Mouse (Mus musculus) heart, postnatal 25 days (tissue): ENCODE measurements around the gene Ncstn. TPM values are rescaled to one million over a fixed set of nuclear protein-coding genes. Genes with fewer than 3 reads are reported as not detected.

ENCODE experiments used
- DNase-seq: peaks from one replicate; pipeline ENCODE4 v3.0.0; 2022; ENCODE audit warnings: low spot score
- intact Hi-C: fragments of 180-260 bp; cut with DNase I; formaldehyde crosslinking; loops from one replicate; pipeline ENCODE4 v1.15.1; 2025
- total RNA-seq, 2 experiments: library from RNA; stranded (reverse); gene quantifications; 2 replicates each; pipeline ENCODE4 v1.2.3; 2021

Gene Ncstn
- total RNA-seq, 2 experiments from 2014 or later: 42.8 to 44.4 TPM

DNA sequence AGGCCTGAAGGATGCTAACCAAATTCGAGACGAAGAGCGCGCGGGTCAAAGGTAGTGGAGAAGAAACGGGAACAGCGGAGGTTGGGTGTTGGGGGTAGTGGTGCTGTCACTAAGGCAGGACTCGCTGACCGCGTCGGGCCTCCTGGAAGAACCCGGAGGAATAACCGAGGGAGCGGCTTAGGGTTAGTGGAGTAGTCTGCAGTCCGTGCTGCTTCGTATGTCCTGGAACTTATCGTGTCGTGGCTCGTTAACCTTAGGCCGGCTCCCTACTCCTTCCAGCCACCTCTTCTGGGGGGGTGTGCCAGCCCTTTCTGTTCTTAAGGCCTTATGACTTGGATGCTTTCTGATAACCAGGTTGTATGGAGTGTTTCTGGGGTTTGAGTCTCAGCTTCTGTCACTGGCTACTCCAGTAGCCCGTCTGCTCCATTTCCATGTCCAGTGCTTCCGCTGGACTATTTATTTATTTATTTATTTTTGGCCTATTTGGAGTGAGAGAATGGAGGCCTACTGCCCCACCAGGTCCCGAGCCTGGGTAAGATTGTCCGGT lies 377 bp upstream of the Ncstn start:
- no peak for DNase-seq
- intact Hi-C loops: loop anchor here (1.0 to 5.0 kb wide), 2 partner anchors 44 to 293 kb away; partner anchors contain the start of genes Pex19 and Pigm

- intact Hi-C loops: no loop called here
- no peak for DNase-seq
These were observed 4.6 kb downstream of the Ncstn start for GRCm38 (mm10) chr1:172077981-172078380.

DNA sequence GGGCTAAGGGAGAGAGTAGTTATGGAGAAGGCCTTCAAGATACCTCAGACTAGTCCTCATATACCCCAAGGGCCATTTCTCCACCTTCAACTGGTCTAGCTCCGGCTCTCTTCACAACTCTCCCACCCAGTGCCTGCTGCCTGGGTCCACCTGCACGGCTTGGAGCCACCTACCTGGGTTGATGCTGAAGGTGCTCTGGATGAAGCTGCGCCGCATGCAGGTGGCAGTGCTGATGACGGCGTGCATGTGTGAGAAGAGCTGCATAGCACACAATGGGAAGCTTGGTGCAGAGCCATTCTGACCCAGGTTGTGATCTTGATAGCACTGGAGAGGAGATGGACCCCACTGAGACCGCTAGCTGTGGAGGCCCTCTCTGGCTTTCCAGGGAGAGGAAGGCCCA lies 10.0 kb downstream of the Ncstn start:
- intact Hi-C loops: no loop called here

GRCm38 (mm10) chr1:172071556-172071955 lies 11.0 kb downstream of the Ncstn start:
- DNase-seq: no peak

More for the DNA sequence above, 10.0 kb downstream of the Ncstn start:
- no peak for DNase-seq

GRCm38 (mm10) chr1:172070227-172070626 lies 12.4 kb downstream of the Ncstn start:
- intact Hi-C loops: no loop called here

More at GRCm38 (mm10) chr1:172071556-172071955, 11.0 kb downstream of the Ncstn start:
- intact Hi-C loops: no loop called here

DNA sequence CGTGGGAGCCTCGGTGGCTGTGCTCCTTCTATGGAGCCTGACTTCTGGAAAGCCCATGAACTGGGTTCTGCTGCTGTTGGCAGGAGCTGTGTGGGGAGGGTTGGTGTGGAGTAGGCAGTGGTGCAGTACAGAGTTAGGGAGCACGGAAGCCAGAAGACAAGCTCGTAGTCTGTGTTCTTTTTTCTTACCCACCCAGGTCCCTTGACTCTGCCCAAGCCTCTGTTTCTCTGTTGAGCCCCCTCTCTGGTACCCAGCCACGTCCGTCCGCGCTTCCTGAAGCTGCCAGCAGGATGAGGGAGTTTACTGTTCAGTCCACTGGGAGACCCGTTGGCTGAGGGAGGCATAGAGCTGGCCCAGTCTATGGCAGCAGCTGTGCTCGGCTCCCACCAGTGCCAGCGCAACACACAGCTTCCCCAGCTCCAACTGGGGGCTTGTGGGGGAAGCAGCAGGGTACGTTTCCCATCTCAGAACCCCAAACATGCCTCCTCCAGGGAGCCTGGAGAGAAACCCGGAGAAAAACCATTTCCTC lies 17.9 kb downstream of the Ncstn start:
- no peak for DNase-seq
- intact Hi-C loops: no loop called here

More at GRCm38 (mm10) chr1:172070227-172070626, 12.4 kb downstream of the Ncstn start:
- no peak for DNase-seq

- DNase-seq: no peak
These were observed 19.1 kb downstream of the Ncstn start for GRCm38 (mm10) chr1:172063291-172064023.

DNA sequence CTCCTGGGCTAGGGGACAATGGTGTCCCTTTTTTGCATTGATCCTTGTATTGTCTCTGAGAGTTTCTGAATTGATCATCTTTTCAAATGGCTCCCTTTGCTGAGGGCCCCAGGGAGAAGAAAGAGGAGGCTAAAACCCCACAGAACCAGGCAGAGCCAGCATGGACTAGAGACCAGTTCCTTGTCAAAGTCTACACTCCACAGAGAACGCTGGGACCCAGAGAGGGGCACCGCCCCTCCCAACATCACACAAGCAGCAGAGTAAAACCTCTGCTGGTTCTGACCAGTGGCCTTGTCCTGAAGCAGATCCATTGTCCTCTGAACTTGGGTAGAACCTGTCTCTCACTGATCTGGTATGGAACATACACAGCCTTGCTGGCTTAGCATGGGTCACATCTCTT lies 20.5 kb downstream of the Ncstn start:
- intact Hi-C loops: no loop called here
- no peak for DNase-seq

More at GRCm38 (mm10) chr1:172063291-172064023, 19.1 kb downstream of the Ncstn start:
- intact Hi-C loops: no loop called here

GRCm38 (mm10) chr1:172061217-172061616 lies 21.4 kb downstream of the Ncstn start:
- intact Hi-C loops: no loop called here
- DNase-seq: no peak

DNA sequence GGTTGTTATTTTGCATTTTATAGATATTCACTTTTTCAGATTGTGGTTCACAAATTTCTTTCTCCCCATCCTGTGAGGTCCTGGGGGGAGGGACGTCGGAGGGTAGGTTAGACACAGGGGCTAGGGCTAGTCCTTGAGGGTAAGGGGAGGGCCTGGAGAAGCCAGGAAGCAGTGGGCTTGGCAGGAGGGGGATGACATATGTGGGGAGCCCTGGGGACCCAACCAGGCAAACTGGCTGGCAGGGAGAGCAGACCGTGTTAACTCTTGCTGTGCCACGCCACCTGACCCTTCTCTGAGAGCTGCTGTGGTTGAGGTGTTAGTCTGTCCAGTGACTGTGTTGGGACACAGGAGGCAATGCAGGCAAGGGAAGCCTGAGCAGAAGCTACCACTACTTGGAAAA lies 21.9 kb downstream of the Ncstn start:
- intact Hi-C loops: no loop called here

GRCm38 (mm10) chr1:172058874-172059273 lies 23.7 kb downstream of the Ncstn start:
- no peak for DNase-seq
- intact Hi-C loops: no loop called here

More for the DNA sequence above, 21.9 kb downstream of the Ncstn start:
- DNase-seq: no peak

- DNase-seq: no peak
- intact Hi-C loops: no loop called here
These were observed 24.3 kb downstream of the Ncstn start for GRCm38 (mm10) chr1:172058321-172058720.

- DNase-seq: no peak
- intact Hi-C loops: no loop called here
These were observed 25.1 kb downstream of the Ncstn start, which contains the start of gene Nhlh1 for GRCm38 (mm10) chr1:172057491-172057921. Gene Nhlh1 (minus strand): TSS chr1:172057573.

DNA sequence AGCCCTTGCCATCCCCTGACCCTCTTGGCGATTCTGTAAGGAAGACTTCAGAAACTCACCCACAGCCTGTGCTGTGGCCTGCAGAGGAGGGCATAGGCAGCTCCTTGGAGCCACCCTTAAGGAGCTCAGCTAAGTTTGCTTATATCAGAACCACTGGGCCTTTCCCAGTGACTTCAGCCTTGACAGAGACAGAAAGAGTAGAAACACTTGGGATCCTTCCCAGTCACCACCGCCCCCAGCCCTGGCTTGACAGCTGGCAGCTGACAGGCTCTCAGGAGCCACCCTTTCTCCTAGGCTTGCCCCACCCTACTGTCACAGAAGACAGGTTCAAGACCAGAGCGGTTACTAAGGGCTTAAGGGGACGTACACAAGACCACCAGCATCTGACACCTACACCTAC lies 26.3 kb downstream of the Ncstn start:
- no peak for DNase-seq
- intact Hi-C loops: no loop called here

- no peak for DNase-seq
- intact Hi-C loops: no loop called here
These were observed 28.8 kb downstream of the Ncstn start for GRCm38 (mm10) chr1:172053541-172054440.

DNA sequence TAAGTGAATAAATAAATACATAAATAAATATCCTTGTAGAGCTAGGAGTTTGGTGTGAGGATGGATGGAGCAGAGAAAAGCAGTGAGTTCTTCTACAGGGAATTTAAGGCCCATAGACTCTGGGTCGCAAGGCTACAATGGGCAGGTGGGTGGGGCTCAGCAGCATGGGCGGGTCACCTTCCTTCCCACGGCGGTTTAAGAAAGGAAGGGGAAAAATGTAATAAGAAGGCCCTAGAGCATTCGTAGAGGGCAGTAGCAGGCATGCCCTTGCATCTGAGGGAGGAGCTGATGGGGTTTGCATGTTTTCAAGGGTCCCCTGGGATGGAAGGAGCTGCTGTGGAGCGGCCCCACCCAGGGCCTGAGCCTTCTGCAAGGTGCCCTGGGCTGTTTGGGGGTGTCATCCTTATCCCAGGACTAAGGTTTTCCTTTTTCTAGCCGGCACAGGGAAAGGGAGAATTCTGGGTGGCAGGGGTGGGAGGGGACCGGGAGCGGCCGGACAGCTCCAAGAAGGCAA lies 29.8 kb downstream of the Ncstn start:
- DNase-seq: no peak
- intact Hi-C loops: no loop called here

DNA sequence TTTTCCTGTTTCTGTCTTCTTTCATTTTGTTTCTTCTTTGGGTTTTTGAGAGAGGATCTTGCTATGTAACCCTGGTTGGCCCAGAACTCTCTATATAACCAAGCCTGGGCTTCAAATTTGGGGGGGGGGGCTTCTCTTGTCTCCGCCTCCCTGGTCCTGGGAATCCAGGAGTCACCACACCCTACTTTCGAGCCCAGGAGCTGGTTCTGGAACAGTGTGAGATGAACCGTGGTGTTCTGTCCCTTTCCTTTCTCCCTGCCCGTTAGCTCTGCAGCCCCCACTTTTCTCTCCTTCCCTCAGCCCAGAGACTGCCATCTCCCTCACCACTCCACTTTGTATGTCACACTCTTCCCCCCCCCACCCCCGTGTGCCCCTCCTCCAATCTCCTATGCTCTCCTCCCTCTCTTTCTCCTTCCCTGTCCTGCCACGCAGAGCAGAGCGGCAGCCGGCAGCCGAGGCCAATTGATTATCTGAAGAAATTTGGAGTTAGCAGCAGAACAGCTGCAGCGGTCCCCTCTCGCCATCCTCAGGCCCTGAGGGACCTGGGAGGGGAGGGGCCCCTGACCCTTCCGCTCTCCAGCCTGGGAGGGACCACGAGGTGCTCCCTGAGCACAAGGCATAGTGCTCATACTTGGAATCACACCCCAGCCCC lies 33.3 kb downstream of the Ncstn start:
- intact Hi-C loops: loop anchor here (10.0 kb wide), 1 partner anchor 196 kb away; no protein-coding TSS in a partner anchor
- no peak for DNase-seq

DNA sequence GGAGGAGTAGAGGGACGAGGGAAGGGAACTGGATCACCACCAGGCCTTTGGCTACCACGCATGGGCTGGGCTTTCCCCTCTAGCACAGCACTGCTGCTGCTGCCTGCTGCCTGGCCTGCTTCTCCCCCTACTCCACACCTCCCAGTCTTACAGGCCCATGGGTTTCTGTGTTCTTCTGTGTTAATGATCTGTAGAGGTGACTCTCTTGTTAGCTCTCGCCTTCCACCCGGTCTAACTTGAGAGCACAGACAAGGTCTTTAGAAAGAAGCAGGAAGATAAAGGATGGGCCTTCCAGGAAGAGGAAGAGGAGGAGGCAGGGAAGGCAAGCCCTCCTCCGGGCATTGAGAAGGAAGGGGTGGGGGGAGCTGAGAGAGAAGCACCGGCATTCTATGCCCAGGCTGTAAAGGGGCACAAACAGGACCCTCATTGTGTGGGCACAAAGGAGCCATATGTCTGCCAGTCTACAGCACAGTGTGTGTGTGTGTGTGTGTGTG lies 34.3 kb downstream of the Ncstn start:
- no peak for DNase-seq
- intact Hi-C loops: loop anchor here (10.0 kb wide), 1 partner anchor 197 kb away; no protein-coding TSS in a partner anchor

DNA sequence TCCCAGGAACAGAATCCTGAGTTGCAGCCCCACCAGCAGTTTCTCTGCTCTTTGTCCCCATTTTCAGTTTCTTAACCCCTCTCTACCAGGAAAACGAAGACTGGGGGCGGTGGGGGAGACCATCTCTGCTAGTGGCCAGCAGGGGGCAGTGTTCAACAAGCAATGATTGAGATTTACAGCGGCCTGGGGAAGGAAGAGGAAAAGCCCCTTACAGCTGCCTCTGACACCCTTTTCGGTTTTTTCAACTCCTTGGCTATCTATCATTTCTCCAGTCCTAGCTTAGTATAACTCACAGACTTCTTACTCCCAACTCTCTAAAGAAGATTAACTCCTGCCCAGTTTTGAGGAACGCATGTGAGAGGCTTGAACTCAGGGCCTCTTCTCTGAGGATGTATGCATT lies 35.7 kb downstream of the Ncstn start:
- no peak for DNase-seq
- intact Hi-C loops: loop anchor here (2.0 to 10.0 kb wide), 3 partner anchors 198 to 310 kb away; no protein-coding TSS in a partner anchor
